Mouse (Mus musculus) erythroblast, embryonic 14.5 days (primary cell): Measurements from ENCODE around the gene Mymx.

Experiments used
- GATA1 ChIP-seq: IDR thresholded peaks from 2 replicates; pipeline ENCODE4 v1.6.1; 2012; ENCODE audit warnings: low read length, inconsistent platforms, mixed read lengths
- TAL1 ChIP-seq: IDR thresholded peaks from 3 replicates; pipeline ENCODE4 v1.6.1; 2012; ENCODE audit warnings: low read length, inconsistent platforms, mixed read lengths

GRCm38 (mm10) chr17:45551816-45552451, 50.0 kb downstream of the Mymx start:
- no peak for TF ChIP-seq TAL1
- no peak for TF ChIP-seq GATA1
